Mouse (Mus musculus) forebrain, postnatal 0 days (tissue): Measurements from ENCODE around the gene Nsg2. TPM values are rescaled to one million over a fixed set of nuclear protein-coding genes. Genes with fewer than 3 reads are reported as not detected.
A peak's percentile ranks its signal among the peaks of the same experiment; 100 is the strongest.

Experiments
- ATAC-seq: fragments of 200-750 bp; cut with Nextera tagmentation; 2 replicates; pipeline ENCODE4 v1.8.0; 2017; ENCODE audit warnings: mild to moderate bottlenecking, moderate library complexity
- DNase-seq: peaks from one replicate; pipeline ENCODE4 v3.0.0-alpha.2; 2015
- H3K27ac ChIP-seq: fragments of 300-500 bp; sonication (generic); 2 replicates; pipeline ENCODE4 v1.5.1; 2014; ENCODE audit warnings: low read depth, mild to moderate bottlenecking, antibody characterized with exemption, low read length, moderate library complexity, mixed read lengths
- H3K27me3 ChIP-seq: fragments of 300-500 bp; sonication (generic); 2 replicates; pipeline ENCODE4 v1.6.1; 2014; ENCODE audit warnings: mild to moderate bottlenecking, low read length, mixed read lengths; ENCODE audit not compliant: insufficient read depth
- H3K36me3 ChIP-seq: fragments of 300-500 bp; sonication (generic); 2 replicates; pipeline ENCODE4 v1.6.1; 2014; ENCODE audit warnings: mild to moderate bottlenecking, moderate library complexity; ENCODE audit not compliant: insufficient read depth
- H3K4me1 ChIP-seq: fragments of 300-500 bp; sonication (generic); 2 replicates; pipeline ENCODE4 v1.6.1; 2014; ENCODE audit warnings: antibody characterized with exemption; ENCODE audit not compliant: insufficient read depth
- H3K4me2 ChIP-seq: fragments of 300-500 bp; sonication (generic); 2 replicates; pipeline ENCODE4 v1.6.1; 2014; ENCODE audit warnings: low read depth, mild to moderate bottlenecking, moderate library complexity
- H3K4me3 ChIP-seq: fragments of 300-500 bp; sonication (generic); 2 replicates; pipeline ENCODE4 v1.5.1; 2014; ENCODE audit warnings: low read depth, low read length, mixed read lengths
- H3K9ac ChIP-seq: fragments of 300-500 bp; sonication (generic); 2 replicates; pipeline ENCODE4 v1.6.1; 2014; ENCODE audit warnings: mild to moderate bottlenecking
- H3K9me3 ChIP-seq: fragments of 300-500 bp; sonication (generic); 2 replicates; pipeline ENCODE4 v1.6.1; 2016; ENCODE audit warnings: low read length
- CTCF ChIP-seq: sonication (generic); IDR thresholded peaks from 2 replicates; pipeline ENCODE4 v1.5.1; 2016; ENCODE audit warnings: antibody characterized with exemption, control low read depth, low read depth
- WGBS: fragments of 180-500 bp; shearing (Covaris S2); extraction: QIAGEN DNeasy Blood & Tissue Kit; methylation state at CpG from one replicate; pipeline ENCODE4 v1.1.7; 2014; 5-methylcytosine and 5-hydroxymethylcytosine counted together
- polyA plus RNA-seq: library from polyadenylated mRNA; unstranded; fragments of >200 nt; fragmentation: Nextera tagmentation; extraction: Ambion mirVana; gene quantifications from 2 replicates; pipeline ENCODE4 v1.2.1, GENCODE M21; 2015
- total RNA-seq: library from RNA; depleted of rRNA; stranded (reverse); fragments of >200 nt; gene quantifications from 2 replicates; pipeline ENCODE4 v1.2.3, GENCODE M21; 2014

Nsg2 gene
- total and polyA plus RNA-seq, 2 experiments from 2014 or later = 742 to 1,434 TPM

- 90% methylated on average over 6 of the region's 6 CpGs for WGBS
- Histone ChIP-seq H3K36me3 (no peaks in the 10 kb centered on the region), H3K27me3 (no peaks in the 10 kb centered on the region), H3K4me2 (no peak overlapping the region), H3K4me1 (0 out of 2 replicates have a peak, but pooled peaks cover 5% of the 10 kb centered on the region), H3K9ac (no peak overlapping the region), H3K4me3 (no peak overlapping the region), H3K9me3 (no peaks in the 10 kb centered on the region), H3K27ac (no peak overlapping the region)
- no peak for TF ChIP-seq CTCF
- no peak for ATAC-seq
- no peak for DNase-seq
Observed at GRCm38 (mm10) chr11:32096346-32096745, 96.1 kb downstream of the Nsg2 start.

DNA sequence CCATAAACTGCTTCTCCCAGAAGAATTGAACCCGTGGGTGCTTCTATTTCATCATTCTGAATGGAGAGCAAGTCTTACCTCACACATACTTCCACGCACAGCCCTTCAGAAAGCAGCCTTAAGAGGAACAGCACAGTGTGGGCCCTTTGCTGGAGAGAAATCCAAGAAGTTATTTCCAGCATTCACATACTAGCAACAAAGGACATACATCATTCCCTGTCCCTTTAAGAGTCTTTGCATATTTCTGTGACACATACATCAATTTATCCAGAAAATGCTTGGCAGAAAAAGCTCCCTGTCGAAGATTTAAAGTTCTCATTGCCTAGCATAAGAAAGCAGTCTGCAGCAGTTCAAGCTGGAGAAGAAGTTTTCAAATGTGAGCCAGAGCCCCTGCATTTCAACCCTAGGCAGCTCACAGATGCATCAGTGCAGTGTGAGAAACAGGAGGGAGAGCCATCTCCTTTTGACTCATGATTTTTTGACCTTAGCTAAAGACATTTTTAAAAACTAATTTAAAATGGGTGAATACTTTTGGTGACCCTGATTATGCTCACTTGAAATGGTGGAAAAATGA lies 100.9 kb downstream of the Nsg2 start:
- H3K4me1 ChIP-seq = peaks cover 22% of the 10 kb centered on the region
- no peak for TF ChIP-seq CTCF
- DNase-seq = no peak
- H3K27me3 ChIP-seq = no peaks in the 10 kb centered on the region
- peak overlapping the region; percentile 17; the same call in 1 of the 2 replicates for H3K27ac ChIP-seq
- H3K9ac ChIP-seq = no peak overlapping the region
- ATAC-seq = peak; percentile 62
- H3K4me2 ChIP-seq = no peak overlapping the region
- no peaks in the 10 kb centered on the region for H3K9me3 ChIP-seq
- H3K36me3 ChIP-seq = no peaks in the 10 kb centered on the region
- no peak overlapping the region for H3K4me3 ChIP-seq
- 30% methylated on average over 3 of the region's 3 CpGs for WGBS

DNA sequence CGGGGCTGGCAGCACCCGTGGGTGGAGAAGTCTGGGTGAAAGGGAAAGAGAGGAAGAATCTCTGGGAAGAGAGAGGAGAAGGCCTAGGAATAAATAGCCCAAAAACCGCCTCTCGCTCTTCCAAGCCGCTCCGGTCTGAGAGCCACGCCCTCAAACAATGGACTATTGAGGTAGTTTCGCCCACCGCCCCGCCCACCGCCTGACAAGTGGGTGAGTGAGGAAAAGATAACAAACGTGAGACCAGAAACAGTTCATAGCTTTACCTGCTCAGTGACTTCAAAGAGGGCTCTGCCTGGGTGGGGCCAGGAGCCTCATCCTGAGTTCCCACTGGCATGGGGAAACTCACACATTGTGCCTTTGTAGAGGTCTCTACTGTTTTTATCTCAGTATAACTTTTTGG lies 102.7 kb downstream of the Nsg2 start:
- Histone ChIP-seq H3K4me3 (no peak overlapping the region), H3K9me3 (no peaks in the 10 kb centered on the region), H3K4me2 (peak overlapping the region; percentile 19; the same call in 1 of the 2 replicates), H3K27ac (0 out of 2 replicates have a peak overlapping the region, but pooled peaks have one; percentile 21), H3K4me1 (peaks cover 22% of the 10 kb centered on the region), H3K9ac (no peak overlapping the region), H3K36me3 (no peaks in the 10 kb centered on the region), H3K27me3 (no peaks in the 10 kb centered on the region)
- 16% methylated on average over 12 of the region's 12 CpGs for WGBS
- ATAC-seq (no peak), DNase-seq (no peak)
- no peak for TF ChIP-seq CTCF

DNA sequence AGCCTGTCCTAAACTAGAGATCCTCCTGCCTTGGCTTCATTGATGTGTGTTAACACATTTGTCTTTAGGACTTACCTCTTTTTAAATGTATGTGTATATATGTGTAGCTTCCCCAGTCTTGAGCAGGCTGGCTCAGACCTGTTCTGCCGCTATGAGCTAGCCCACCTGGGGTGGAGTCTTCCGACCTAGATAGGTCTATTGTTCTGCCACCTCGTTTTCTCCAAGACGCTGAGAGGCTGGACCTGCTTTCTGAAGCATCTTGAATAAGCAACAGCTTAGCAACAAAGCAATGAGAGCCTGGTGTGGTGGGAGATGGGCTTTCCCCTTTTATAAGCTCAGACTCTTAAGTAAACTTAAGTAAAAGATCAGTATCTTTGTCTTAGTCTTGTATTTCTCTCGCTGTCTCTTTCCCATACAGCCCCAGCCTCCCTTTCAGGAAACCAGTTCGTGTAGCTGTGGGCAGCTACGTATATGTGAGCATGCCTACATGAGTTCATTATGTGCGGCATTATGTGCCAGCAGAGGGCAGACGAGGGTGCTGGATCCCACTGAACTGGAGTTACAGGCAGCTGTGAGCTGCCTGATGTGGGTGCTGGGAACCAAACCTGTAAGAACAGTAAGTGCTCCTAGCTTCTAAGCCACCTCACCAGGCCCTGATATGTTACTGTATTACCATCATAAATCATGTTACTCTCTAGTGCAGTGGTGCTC lies 104.3 kb downstream of the Nsg2 start:
- Histone ChIP-seq H3K36me3 (no peaks in the 10 kb centered on the region), H3K27me3 (no peaks in the 10 kb centered on the region), H3K4me3 (no peak overlapping the region), H3K4me1 (peaks cover 25% of the 10 kb centered on the region), H3K9ac (no peak overlapping the region), H3K9me3 (no peaks in the 10 kb centered on the region), H3K4me2 (no peak overlapping the region), H3K27ac (no peak overlapping the region)
- no peak for ATAC-seq
- 53% methylated on average over 9 of the region's 9 CpGs for WGBS
- DNase-seq = no peak
- peak; percentile 21; the same call in 1 of the 2 replicates for TF ChIP-seq CTCF

GRCm38 (mm10) chr11:32105750-32106646 lies 105.7 kb downstream of the Nsg2 start:
- no peaks in the 10 kb centered on the region for H3K27me3 ChIP-seq
- H3K4me1 ChIP-seq = peaks cover 21% of the 10 kb centered on the region
- WGBS = 28% methylated on average over 10 of the region's 10 CpGs
- no peaks in the 10 kb centered on the region for H3K9me3 ChIP-seq
- no peak overlapping the region for H3K4me3 ChIP-seq
- no peaks in the 10 kb centered on the region for H3K36me3 ChIP-seq
- peak overlapping the region; percentile 47; the same call in 1 of the 2 replicates for H3K27ac ChIP-seq
- H3K4me2 ChIP-seq = no peak overlapping the region
- peak; percentile 75 for TF ChIP-seq CTCF
- H3K9ac ChIP-seq = no peak overlapping the region
- ATAC-seq = peak; percentile 88
- peak; percentile 68 for DNase-seq

DNA sequence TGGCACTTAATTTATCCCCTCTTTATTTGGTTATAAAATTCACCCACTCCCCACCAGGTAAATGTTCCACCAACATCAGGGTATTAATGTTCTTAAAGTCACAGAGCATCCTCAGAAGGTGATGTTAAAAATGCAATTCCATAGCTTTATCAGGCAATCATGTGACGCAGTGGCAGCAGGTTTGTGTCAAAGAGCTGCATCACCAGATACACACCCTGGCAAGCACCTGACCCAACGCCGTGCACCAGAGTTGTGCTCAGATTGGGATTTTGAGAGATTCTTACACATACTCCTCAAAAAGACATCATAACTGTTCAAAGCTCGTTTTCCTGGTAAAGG lies 106.4 kb downstream of the Nsg2 start:
- WGBS = 87% methylated on average over 4 of the region's 4 CpGs
- no peak overlapping the region for H3K27ac ChIP-seq

More for the DNA sequence above, 106.4 kb downstream of the Nsg2 start:
- Histone ChIP-seq H3K27me3 (no peaks in the 10 kb centered on the region), H3K9ac (no peak overlapping the region), H3K4me3 (no peak overlapping the region), H3K36me3 (no peaks in the 10 kb centered on the region), H3K4me1 (peaks cover 19% of the 10 kb centered on the region), H3K4me2 (no peak overlapping the region), H3K9me3 (no peaks in the 10 kb centered on the region)
- no peak for TF ChIP-seq CTCF
- no peak for ATAC-seq
- DNase-seq = no peak
